Mouse (Mus musculus): ENCODE measurements around the gene Nudcd3. TPM values are rescaled to one million over a fixed set of nuclear protein-coding genes. Genes with fewer than 3 reads are reported as not detected.

Nudcd3 gene
- polyA plus RNA-seq, 1 experiment: 67.1 TPM

- peaks cover 41% of the 10 kb centered on the region for H3K79me2 ChIP-seq (ENCODE audit: control insufficient read depth, insufficient read depth)
- no peaks in the 10 kb centered on the region for H3K36me3 ChIP-seq (ENCODE audit: control insufficient read depth, insufficient read depth)
- H3ac ChIP-seq (ENCODE audit: control insufficient read depth, insufficient read length): no peak overlapping the region
- TF ChIP-seq SRF (IDR thresholded peaks at IDR 0.05; ENCODE audit: control insufficient read depth, insufficient read length, low read depth): no peak
- TF ChIP-seq MAX (IDR thresholded peaks at IDR 0.05; ENCODE audit: low read depth): no peak
- TF ChIP-seq REST (IDR thresholded peaks at IDR 0.05; ENCODE audit: insufficient read depth, insufficient read length): no peak
- no peak for TF ChIP-seq POLR2AphosphoS2 (IDR thresholded peaks at IDR 0.05; ENCODE audit: insufficient read length, low read depth)
- TF ChIP-seq CEBPB (IDR thresholded peaks at IDR 0.05; ENCODE audit: insufficient read depth, poor library complexity, severe bottlenecking): no peak
- TF ChIP-seq E2F4 (IDR thresholded peaks at IDR 0.05; ENCODE audit: insufficient read depth): no peak
- no peak for TF ChIP-seq TCF3 (IDR thresholded peaks at IDR 0.05; ENCODE audit: insufficient read length, low read depth)
- no peak for TF ChIP-seq POLR2A (IDR thresholded peaks at IDR 0.05; ENCODE audit: insufficient read length, low read depth)
- no peak for TF ChIP-seq MYOG (IDR thresholded peaks at IDR 0.05; ENCODE audit: control insufficient read depth in 1 of 3, insufficient read depth in 1 of 3, insufficient read length in 2 of 3, low read depth in 2 of 3)
- TF ChIP-seq USF1 (IDR thresholded peaks at IDR 0.05; ENCODE audit: low read depth): no peak
- TF ChIP-seq MYOD1 (IDR thresholded peaks at IDR 0.05; ENCODE audit: control insufficient read depth in 1 of 3, insufficient read length in 2 of 3, low read depth in 2 of 3): no peak
- no peak for TF ChIP-seq TCF12 (IDR thresholded peaks at IDR 0.05; ENCODE audit: insufficient read depth, poor library complexity, severe bottlenecking)
- no peaks in the 10 kb centered on the region for H3K27me3 ChIP-seq (ENCODE audit: control insufficient read depth, insufficient read depth, insufficient read length)
- no peak overlapping the region for H3K4me2 ChIP-seq (ENCODE audit: low read depth)
- H3K4me3 ChIP-seq: no peak overlapping the region
Measured at GRCm38 (mm10) chr11:6130578-6130977, 69.6 kb downstream of the Nudcd3 start.

DNA sequence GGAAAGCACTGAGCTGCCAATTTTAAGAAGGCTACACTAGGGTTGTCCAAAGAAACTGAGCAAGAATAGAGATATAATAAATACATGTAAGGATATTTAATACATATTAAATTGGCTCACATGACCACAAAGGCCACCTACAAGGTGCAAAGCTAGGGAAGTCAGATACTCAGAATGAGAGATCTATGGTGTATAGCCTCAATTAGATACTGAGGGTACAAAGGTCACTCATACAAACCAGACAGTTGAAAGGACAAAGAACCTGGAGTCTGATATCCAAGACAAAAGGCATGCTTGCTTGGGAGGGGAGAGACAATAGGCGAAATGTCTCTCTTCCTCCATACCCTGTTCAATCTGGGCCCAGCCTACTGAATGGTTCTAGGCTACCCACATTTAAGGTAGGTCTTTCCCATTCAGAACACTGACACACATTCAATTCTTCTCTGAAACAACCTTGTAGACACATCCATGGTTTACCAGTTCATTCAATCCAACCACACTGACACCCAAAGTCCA, 76.6 kb downstream of the Nudcd3 start:
- no peak overlapping the region for H3ac ChIP-seq (ENCODE audit: control insufficient read depth, insufficient read length)
- no peak overlapping the region for H3K4me3 ChIP-seq
- H3K36me3 ChIP-seq (ENCODE audit: control insufficient read depth, insufficient read depth): peaks cover 4% of the 10 kb centered on the region
- peaks cover 12% of the 10 kb centered on the region for H3K79me2 ChIP-seq (ENCODE audit: control insufficient read depth, insufficient read depth)
- H3K4me2 ChIP-seq (ENCODE audit: low read depth): no peak overlapping the region
- TF ChIP-seq MYOG (IDR thresholded peaks at IDR 0.05; ENCODE audit: control insufficient read depth in 1 of 3, insufficient read depth in 1 of 3, insufficient read length in 2 of 3, low read depth in 2 of 3): no peak
- TF ChIP-seq SRF (IDR thresholded peaks at IDR 0.05; ENCODE audit: control insufficient read depth, insufficient read length, low read depth): no peak
- TF ChIP-seq E2F4 (IDR thresholded peaks at IDR 0.05; ENCODE audit: insufficient read depth): no peak
- TF ChIP-seq POLR2A (IDR thresholded peaks at IDR 0.05; ENCODE audit: insufficient read length, low read depth): no peak
- H3K27me3 ChIP-seq (ENCODE audit: control insufficient read depth, insufficient read depth, insufficient read length): no peaks in the 10 kb centered on the region

DNA sequence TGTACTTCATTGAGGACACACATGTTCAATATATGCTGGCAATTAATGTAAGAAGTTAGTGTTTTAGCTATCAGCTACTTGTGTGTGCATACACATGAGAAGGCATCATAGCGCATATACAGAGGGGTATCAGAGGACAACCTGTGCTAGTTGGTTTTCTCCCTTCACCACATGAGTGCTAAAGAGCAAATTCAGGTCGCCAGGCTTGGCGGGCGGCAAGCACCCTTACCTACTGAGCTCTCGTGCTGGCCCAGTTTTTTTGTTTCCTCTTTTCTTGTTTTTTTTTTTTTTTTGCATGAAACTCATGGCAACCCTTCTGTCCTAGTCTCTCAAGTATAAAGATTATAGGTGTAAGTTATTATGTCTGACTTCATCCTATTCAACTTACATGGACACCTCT, 77.6 kb downstream of the Nudcd3 start:
- peaks cover 4% of the 10 kb centered on the region for H3K36me3 ChIP-seq (ENCODE audit: control insufficient read depth, insufficient read depth)

GRCm38 (mm10) chr11:6120596-6120995, 79.6 kb downstream of the Nudcd3 start:
- Histone ChIP-seq H3K27me3 (ENCODE audit: control insufficient read depth, insufficient read depth, insufficient read length) (no peaks in the 10 kb centered on the region), H3ac (ENCODE audit: control insufficient read depth, insufficient read length) (no peak overlapping the region), H3K4me3 (no peak overlapping the region), H3K4me2 (ENCODE audit: low read depth) (no peak overlapping the region), H3K79me2 (ENCODE audit: control insufficient read depth, insufficient read depth) (peaks cover 4% of the 10 kb centered on the region), H3K36me3 (ENCODE audit: control insufficient read depth, insufficient read depth) (peaks cover 4% of the 10 kb centered on the region)
- TF ChIP-seq POLR2AphosphoS2 (IDR thresholded peaks at IDR 0.05; ENCODE audit: insufficient read length, low read depth) (no peak), MYOD1 (IDR thresholded peaks at IDR 0.05; ENCODE audit: control insufficient read depth in 1 of 3, insufficient read length in 2 of 3, low read depth in 2 of 3) (no peak), TCF12 (IDR thresholded peaks at IDR 0.05; ENCODE audit: insufficient read depth, poor library complexity, severe bottlenecking) (no peak), E2F4 (IDR thresholded peaks at IDR 0.05; ENCODE audit: insufficient read depth) (no peak), REST (IDR thresholded peaks at IDR 0.05; ENCODE audit: insufficient read depth, insufficient read length) (no peak), MYOG (IDR thresholded peaks at IDR 0.05; ENCODE audit: control insufficient read depth in 1 of 3, insufficient read depth in 1 of 3, insufficient read length in 2 of 3, low read depth in 2 of 3) (no peak), USF1 (IDR thresholded peaks at IDR 0.05; ENCODE audit: low read depth) (no peak), TCF3 (IDR thresholded peaks at IDR 0.05; ENCODE audit: insufficient read length, low read depth) (no peak)

More for the DNA sequence above, 77.6 kb downstream of the Nudcd3 start:
- Histone ChIP-seq H3K79me2 (ENCODE audit: control insufficient read depth, insufficient read depth) (peaks cover 4% of the 10 kb centered on the region), H3K4me2 (ENCODE audit: low read depth) (no peak overlapping the region), H3K27me3 (ENCODE audit: control insufficient read depth, insufficient read depth, insufficient read length) (no peaks in the 10 kb centered on the region), H3K4me3 (no peak overlapping the region), H3ac (ENCODE audit: control insufficient read depth, insufficient read length) (no peak overlapping the region)
- no peak for TF ChIP-seq CEBPB (IDR thresholded peaks at IDR 0.05; ENCODE audit: insufficient read depth, poor library complexity, severe bottlenecking)
- no peak for TF ChIP-seq E2F4 (IDR thresholded peaks at IDR 0.05; ENCODE audit: insufficient read depth)
- TF ChIP-seq SRF (IDR thresholded peaks at IDR 0.05; ENCODE audit: control insufficient read depth, insufficient read length, low read depth): no peak
- no peak for TF ChIP-seq POLR2AphosphoS2 (IDR thresholded peaks at IDR 0.05; ENCODE audit: insufficient read length, low read depth)
- no peak for TF ChIP-seq USF1 (IDR thresholded peaks at IDR 0.05; ENCODE audit: low read depth)
- no peak for TF ChIP-seq TCF12 (IDR thresholded peaks at IDR 0.05; ENCODE audit: insufficient read depth, poor library complexity, severe bottlenecking)

- Histone ChIP-seq H3ac (ENCODE audit: control insufficient read depth, insufficient read length) (no peak overlapping the region), H3K36me3 (ENCODE audit: control insufficient read depth, insufficient read depth) (peaks cover 4% of the 10 kb centered on the region), H3K4me3 (no peak overlapping the region), H3K4me2 (ENCODE audit: low read depth) (no peak overlapping the region), H3K79me2 (ENCODE audit: control insufficient read depth, insufficient read depth) (peaks cover 4% of the 10 kb centered on the region), H3K27me3 (ENCODE audit: control insufficient read depth, insufficient read depth, insufficient read length) (no peaks in the 10 kb centered on the region)
- TF ChIP-seq TCF12 (IDR thresholded peaks at IDR 0.05; ENCODE audit: insufficient read depth, poor library complexity, severe bottlenecking) (no peak), POLR2AphosphoS2 (IDR thresholded peaks at IDR 0.05; ENCODE audit: insufficient read length, low read depth) (no peak), USF1 (IDR thresholded peaks at IDR 0.05; ENCODE audit: low read depth) (no peak), POLR2A (IDR thresholded peaks at IDR 0.05; ENCODE audit: insufficient read length, low read depth) (no peak), E2F4 (IDR thresholded peaks at IDR 0.05; ENCODE audit: insufficient read depth) (no peak), REST (IDR thresholded peaks at IDR 0.05; ENCODE audit: insufficient read depth, insufficient read length) (no peak), TCF3 (IDR thresholded peaks at IDR 0.05; ENCODE audit: insufficient read length, low read depth) (no peak), CEBPB (IDR thresholded peaks at IDR 0.05; ENCODE audit: insufficient read depth, poor library complexity, severe bottlenecking) (no peak)
Measured at GRCm38 (mm10) chr11:6120001-6120400, 80.2 kb downstream of the Nudcd3 start.

Data from myocyte (in vitro differentiated cells).